Mouse (Mus musculus) embryonic stem cell, embryonic (primary cell): ENCODE measurements around the gene Tapt1.

Experiments
- CTCF ChIA-PET, 4 experiments: fragments of 300-600 bp in 2 of 4; fragments of 350-600 bp in 2 of 4; sonication (Branson Sonifier 250); formaldehyde crosslinking; loops; one replicate each; lab custom pipeline; 2022; ENCODE audit warnings: inconsistent platforms in 2 of 4; lab: Charles Lee
- POLR2A ChIA-PET, 4 experiments: fragments of 300-600 bp in 2 of 4; fragments of 350-600 bp in 2 of 4; sonication (Branson Sonifier 250); formaldehyde crosslinking; loops; one replicate each; lab custom pipeline; 2022; ENCODE audit warnings: antibody characterized with exemption in 4 of 4, inconsistent platforms in 1 of 4; lab: Charles Lee

Gene Tapt1

GRCm38 (mm10) chr5:44215118-44215517, 11.3 kb downstream of the Tapt1 start:
- CTCF ChIA-PET, result no interaction called here
- POLR2A ChIA-PET, result interaction anchor here in 1 of 4 experiments (1.3 kb wide), 1 partner anchor 9 kb away, joined by 7 read pairs; no protein-coding TSS in a partner anchor

GRCm38 (mm10) chr5:44214025-44214424, 12.4 kb downstream of the Tapt1 start:
- CTCF ChIA-PET, result interaction anchor here in 1 of 4 experiments (0.6 kb wide), 1 partner anchor 13 kb away, joined by 3 read pairs; no protein-coding TSS in a partner anchor
- POLR2A ChIA-PET, result interaction anchor here in 2 of 4 experiments (1.0 to 1.3 kb wide), 3 partner anchors 9 to 1456 kb away, joined by 3 to 7 read pairs (median 3); partner anchors contain the start of gene Ncapg (in 1 of the 2)

DNA sequence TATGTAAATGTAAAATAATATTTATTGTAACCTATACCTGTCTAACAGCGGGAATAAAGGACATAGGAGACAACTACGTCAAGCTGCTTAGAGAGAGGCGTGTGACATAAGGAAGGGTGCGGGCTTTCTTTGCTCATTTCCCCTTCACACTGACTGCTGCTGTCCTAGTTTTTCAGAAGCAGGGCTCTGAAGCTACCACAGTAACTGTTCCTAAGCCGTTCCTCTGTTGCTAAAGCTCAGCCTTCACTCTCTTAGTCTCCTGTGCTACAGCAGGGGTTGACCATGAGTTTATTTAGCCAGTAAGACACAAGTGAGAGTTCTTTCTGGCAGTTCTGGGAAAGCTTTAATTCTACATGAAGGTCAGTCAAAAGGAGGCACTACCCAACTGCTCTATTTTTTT, 13.0 kb downstream of the Tapt1 start:
- CTCF ChIA-PET, result no interaction called here
- POLR2A ChIA-PET, result interaction anchor here in 2 of 4 experiments (0.8 to 1.2 kb wide), 5 partner anchors 8 to 1456 kb away, joined by 3 to 5 read pairs (median 3); partner anchors contain the start of genes Ncapg (in 1 of the 2) and Tapt1 (in 1 of the 2)

DNA sequence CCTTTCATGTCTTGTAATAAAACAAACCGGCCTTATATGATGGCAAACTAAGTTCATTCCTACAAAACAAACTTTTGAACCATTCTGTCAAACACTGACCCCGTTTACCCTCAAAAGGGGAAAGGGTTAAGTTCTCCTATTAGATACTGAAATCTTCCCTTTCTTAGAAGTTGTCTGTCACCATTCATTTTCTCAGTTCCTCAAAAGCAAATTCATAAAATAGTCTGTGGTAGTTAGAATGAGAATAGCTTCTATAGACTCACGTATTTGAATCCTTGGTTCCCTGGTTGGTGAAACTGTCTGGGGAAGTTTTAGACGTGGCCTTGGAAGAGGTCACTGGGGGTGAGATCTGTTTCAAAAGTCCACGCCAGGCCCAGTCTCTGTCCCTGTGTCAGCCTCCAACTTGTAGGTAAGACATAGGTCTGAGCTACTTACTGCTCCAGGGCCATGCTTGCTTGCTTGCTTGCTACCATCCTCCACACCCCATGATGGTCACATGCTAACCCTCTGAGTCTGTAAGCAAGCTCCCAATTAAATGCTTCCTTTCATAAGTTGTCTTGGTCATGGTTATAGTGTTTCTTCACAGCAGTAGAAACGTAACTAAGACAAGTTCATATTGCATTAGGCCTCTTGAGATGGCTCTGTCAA, 14.5 kb downstream of the Tapt1 start:
- ChIA-PET CTCF (no interaction called here), POLR2A (no interaction called here)

DNA sequence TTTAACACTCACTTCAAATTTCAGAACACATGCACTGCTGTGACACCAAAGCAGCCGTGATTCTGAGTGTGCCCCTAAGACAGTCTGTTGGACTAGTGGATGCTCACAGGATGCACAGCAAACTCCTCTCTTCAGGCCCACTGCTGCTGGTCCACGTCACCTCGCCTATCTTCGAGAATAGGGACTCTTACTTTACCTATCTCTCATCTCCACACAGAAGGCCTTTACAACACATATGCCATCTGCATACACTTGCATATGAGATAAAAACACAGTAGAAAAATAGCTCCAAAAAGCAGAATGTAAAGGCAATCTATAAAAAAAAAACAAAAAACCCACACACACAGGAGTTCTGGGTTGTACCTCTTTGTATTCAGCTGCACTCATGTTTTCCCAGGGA, 19.1 kb downstream of the Tapt1 start:
- ChIA-PET CTCF (no interaction called here), POLR2A (interaction anchor here in 1 of 4 experiments (0.7 to 1.1 kb wide), 3 partner anchors 17 to 158 kb away, joined by 3 read pairs; no protein-coding TSS in a partner anchor)

DNA sequence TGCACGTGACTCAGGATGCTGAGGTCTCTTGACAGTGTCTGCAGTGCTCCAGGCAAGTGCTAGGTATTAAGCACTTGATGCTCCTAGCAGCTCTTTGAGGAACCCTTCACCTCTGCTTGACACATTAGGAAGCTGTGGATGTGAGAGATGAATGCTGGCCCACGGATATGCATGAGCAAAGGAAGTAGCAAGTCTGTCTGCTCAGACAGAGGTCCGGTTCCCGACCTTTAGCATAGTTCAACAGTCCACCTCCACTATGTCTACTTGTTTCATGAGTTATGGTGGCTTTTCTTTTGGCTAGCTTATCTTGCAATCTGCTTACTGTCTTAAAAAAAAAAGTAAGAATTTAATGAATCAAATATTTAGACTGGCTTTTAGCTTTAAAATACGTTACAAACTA, 19.8 kb downstream of the Tapt1 start:
- POLR2A ChIA-PET, result interaction anchor here in 1 of 4 experiments (1.0 kb wide), 1 partner anchor 21 kb away, joined by 3 read pairs; no protein-coding TSS in a partner anchor
- CTCF ChIA-PET, result interaction anchor here in 1 of 4 experiments (0.6 kb wide), 1 partner anchor 314 kb away, joined by 18 read pairs; no protein-coding TSS in a partner anchor

GRCm38 (mm10) chr5:44203410-44203809, 23.0 kb downstream of the Tapt1 start:
- CTCF ChIA-PET, result interaction anchor here in 2 of 4 experiments (0.5 to 0.6 kb wide), 2 partner anchors 93 to 435 kb away, joined by 3 to 4 read pairs; no protein-coding TSS in a partner anchor

GRCm38 (mm10) chr5:44201665-44202064, 24.8 kb downstream of the Tapt1 start:
- ChIA-PET CTCF (no interaction called here), POLR2A (no interaction called here)

More at GRCm38 (mm10) chr5:44203410-44203809, 23.0 kb downstream of the Tapt1 start:
- POLR2A ChIA-PET, result interaction anchor here in 1 of 4 experiments (0.9 kb wide), 1 partner anchor 17 kb away, joined by 3 read pairs; no protein-coding TSS in a partner anchor

DNA sequence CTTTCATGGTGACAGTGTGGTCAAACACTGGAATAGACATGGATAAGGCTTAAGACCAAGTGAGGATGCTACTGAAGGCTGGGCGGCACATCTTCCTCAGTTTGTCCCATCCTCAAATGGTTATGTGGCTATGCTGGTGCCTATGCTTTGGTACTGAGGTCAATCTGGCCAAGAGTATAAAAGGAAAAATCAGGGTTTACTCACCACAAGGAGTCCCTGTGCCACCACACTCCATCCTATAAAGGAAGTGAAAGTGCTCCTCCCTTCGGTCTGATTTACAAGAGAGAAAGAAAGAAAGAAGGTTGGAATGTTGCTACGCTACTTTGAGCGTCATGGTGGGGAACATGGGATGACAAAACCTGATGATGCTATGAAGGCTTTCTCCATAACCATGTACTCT, 27.3 kb downstream of the Tapt1 start:
- ChIA-PET CTCF (no interaction called here), POLR2A (no interaction called here)

DNA sequence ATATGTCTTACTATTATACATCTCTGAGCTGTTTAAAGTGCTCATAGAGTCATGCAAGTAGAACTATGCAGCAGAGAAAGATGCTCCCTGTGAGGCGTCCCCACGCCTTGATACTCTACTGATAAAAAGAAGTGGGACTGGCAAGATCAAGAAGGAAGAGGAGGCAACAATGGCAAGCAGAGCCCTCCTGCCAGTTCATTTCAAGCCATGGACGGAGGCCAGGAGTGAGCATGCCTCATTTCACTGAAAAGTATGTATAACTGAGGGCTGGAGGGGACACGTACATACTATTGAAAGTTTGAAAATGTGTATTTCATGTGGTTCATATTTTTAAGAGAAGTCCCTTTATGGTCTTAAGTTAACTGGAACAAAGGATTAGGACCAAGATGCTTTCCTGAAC, 28.0 kb downstream of the Tapt1 start:
- CTCF ChIA-PET, result no interaction called here
- POLR2A ChIA-PET, result no interaction called here

DNA sequence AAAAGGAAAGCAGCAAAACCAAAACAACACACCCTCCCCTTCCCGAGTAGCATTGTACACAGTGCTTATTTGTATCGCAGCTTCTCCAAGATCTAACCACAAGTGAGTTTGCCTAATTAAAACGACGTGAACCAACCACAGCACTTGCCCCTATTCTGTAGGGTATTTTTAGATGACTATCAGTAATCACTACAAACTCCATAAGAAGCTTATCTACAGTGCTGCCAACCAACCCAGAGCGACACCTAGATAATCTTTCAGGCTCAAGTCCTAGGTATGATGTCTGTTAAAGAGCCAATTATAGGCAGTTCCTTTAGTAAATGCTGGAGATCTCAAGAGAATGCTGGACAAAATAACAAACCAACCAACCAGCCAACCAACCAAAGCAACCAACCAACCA, 28.6 kb downstream of the Tapt1 start:
- ChIA-PET POLR2A (no interaction called here), CTCF (interaction anchor here in 1 of 4 experiments (1.1 kb wide), 1 partner anchor 10 kb away, joined by 6 read pairs; no protein-coding TSS in a partner anchor)

- POLR2A ChIA-PET, result no interaction called here
These were observed 30.3 kb downstream of the Tapt1 start for GRCm38 (mm10) chr5:44196167-44196566.

DNA sequence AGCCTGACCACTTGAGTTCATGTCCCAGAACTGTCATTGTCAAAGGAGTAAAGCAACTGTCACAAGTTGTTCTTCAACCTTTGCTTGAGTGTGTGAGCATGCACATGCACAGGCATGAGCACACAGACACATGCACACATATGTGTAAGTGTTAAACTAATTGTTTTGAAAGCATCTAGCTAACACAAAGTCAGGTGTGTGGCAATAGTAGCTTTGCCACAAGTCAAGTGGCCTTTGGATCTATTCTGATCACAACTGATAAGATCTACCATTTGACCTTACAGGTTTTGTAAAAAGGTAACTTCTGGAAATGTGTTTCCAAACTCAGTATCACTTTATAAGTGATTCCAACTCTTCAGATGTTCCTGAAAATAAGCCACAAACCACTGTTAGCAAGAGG, 39.1 kb downstream of the Tapt1 start:
- ChIA-PET POLR2A (no interaction called here), CTCF (interaction anchor here in 2 of 4 experiments (0.6 to 1.3 kb wide), 5 partner anchors 9 to 271 kb away, joined by 3 to 6 read pairs (median 4); no protein-coding TSS in a partner anchor)

More at GRCm38 (mm10) chr5:44196167-44196566, 30.3 kb downstream of the Tapt1 start:
- CTCF ChIA-PET, result no interaction called here

DNA sequence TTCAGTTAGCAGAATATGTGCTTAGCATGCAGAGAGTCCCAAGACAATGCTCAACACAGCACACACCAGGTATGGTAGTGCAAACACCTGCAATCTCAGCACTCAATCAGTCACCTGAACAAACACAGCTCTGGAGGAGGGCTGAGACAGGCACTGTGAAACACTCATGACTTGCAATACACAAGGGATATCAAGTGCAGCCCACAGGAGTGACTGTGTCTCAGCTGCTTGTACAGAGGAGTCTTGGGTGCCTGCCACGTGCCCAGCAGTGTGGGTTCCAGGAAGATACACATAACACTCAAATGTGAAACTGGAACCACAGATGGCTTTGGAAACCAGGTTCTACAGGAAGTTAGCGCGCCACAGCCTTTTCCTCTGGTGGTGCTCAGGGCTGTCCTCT, 44.8 kb downstream of the Tapt1 start:
- ChIA-PET CTCF (no interaction called here), POLR2A (no interaction called here)

DNA sequence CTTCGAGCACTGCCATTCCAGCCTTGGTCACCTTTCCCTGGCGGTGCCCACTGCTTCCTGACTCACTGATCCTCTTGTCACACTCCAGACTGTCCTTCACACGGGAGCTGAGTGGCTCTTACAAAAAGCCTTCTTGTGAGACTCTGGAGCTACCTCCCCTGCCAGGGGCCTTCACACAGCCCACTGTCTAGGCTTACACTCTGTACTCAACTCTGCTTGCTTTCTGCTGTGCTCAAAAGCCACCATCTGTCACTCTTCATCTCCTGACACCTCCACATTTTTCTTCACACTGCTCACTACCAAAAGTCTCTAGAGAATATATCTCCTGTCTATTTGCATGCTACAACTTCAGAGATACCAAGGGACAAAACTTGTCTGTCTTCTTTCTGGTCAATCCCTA, 46.0 kb downstream of the Tapt1 start:
- ChIA-PET POLR2A (no interaction called here), CTCF (no interaction called here)

GRCm38 (mm10) chr5:44174046-44174445, 52.4 kb downstream of the Tapt1 start:
- CTCF ChIA-PET, result no interaction called here
- POLR2A ChIA-PET, result interaction anchor here in 1 of 4 experiments (1.7 kb wide), 1 partner anchor 9 kb away, joined by 5 read pairs; no protein-coding TSS in a partner anchor

- CTCF ChIA-PET, result interaction anchor here in 1 of 4 experiments (1.4 kb wide), 1 partner anchor 330 kb away, joined by 3 read pairs; no protein-coding TSS in a partner anchor
- POLR2A ChIA-PET, result interaction anchor here in 2 of 4 experiments (0.6 to 1.9 kb wide), 3 partner anchors 10 to 492 kb away, joined by 3 to 5 read pairs (median 3); no protein-coding TSS in a partner anchor
These were observed 59.6 kb downstream of the Tapt1 start for GRCm38 (mm10) chr5:44166866-44167265.

DNA sequence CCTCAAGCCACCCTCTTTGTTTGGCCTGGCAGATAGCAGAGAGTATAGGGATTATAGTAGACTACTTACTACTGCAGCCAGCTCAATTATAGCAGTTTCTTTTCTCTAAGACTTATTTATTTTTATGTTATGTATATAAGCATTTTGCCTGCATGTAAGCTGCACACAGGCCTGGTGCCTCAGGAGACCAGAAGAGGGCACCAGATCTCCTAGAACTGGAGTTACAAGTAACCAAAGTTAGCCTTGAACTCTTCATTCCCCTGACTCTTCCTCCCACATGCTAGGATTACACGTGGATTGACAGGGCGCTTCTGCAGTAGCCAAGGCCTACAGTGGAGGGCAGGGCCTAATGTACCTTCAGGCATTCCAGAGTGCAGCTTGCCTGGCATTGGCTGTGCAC, 60.6 kb downstream of the Tapt1 start:
- POLR2A ChIA-PET, result interaction anchor here in 1 of 4 experiments (0.5 to 1.9 kb wide), 4 partner anchors 9 to 22 kb away, joined by 3 to 5 read pairs (median 5); no protein-coding TSS in a partner anchor
- CTCF ChIA-PET, result interaction anchor here in 3 of 4 experiments (1.1 to 1.4 kb wide), 3 partner anchors 14 to 328 kb away, joined by 3 read pairs; no protein-coding TSS in a partner anchor

- POLR2A ChIA-PET, result interaction anchor here in 1 of 4 experiments (1.2 kb wide), 1 partner anchor 11 kb away, joined by 5 read pairs; no protein-coding TSS in a partner anchor
- CTCF ChIA-PET, result interaction anchor here in 1 of 4 experiments (0.6 to 1.5 kb wide), 2 partner anchors 24 to 492 kb away, joined by 3 to 4 read pairs; no protein-coding TSS in a partner anchor
These were observed 62.1 kb downstream of the Tapt1 start for GRCm38 (mm10) chr5:44164233-44164776.
